Mouse (Mus musculus): ENCODE data around the gene Pcdh15. TPM values are rescaled to one million over a fixed set of nuclear protein-coding genes. Genes with fewer than 3 reads are reported as not detected.

Gene Pcdh15
- polyA plus RNA-seq, 1 experiment from 2014 or later, result 0.41 TPM

GRCm38 (mm10) chr10:73947799-73948198, 848.7 kb downstream of the Pcdh15 start:
- in situ Hi-C loops (cut with MboI; ENCODE audit: low pct_unique_long_range_greater_than_20kb), result no loop called here
- H3K27me3 ChIP-seq, result no peaks in the 10 kb centered on the region
- ChIA-PET POLR2A (no interaction called here), CTCF (no interaction called here)
- DNase-seq (ENCODE audit: low read depth, low spot score), result no peak
- no peak for TF ChIP-seq CTCF (IDR thresholded peaks at IDR 0.05)
- ATAC-seq, result no peak

- CTCF ChIA-PET, result no interaction called here
- in situ Hi-C loops (cut with MboI; ENCODE audit: low pct_unique_long_range_greater_than_20kb), result no loop called here
- TF ChIP-seq CTCF (IDR thresholded peaks at IDR 0.05), result no peak
- H3K27me3 ChIP-seq, result no peaks in the 10 kb centered on the region
- POLR2A ChIA-PET, result no interaction called here
- ATAC-seq (no peak), DNase-seq (ENCODE audit: low read depth, low spot score) (no peak)
Observed at GRCm38 (mm10) chr10:73953362-73953761, 854.2 kb downstream of the Pcdh15 start.

- no peak for TF ChIP-seq CTCF (IDR thresholded peaks at IDR 0.05)
- in situ Hi-C loops (cut with MboI; ENCODE audit: low pct_unique_long_range_greater_than_20kb), result no loop called here
- H3K27me3 ChIP-seq, result no peaks in the 10 kb centered on the region
- ChIA-PET CTCF (no interaction called here), POLR2A (no interaction called here)
- no peak for DNase-seq (ENCODE audit: low read depth, low spot score)
- no peak for ATAC-seq
Observed at GRCm38 (mm10) chr10:73984057-73984456, 884.9 kb downstream of the Pcdh15 start.

GRCm38 (mm10) chr10:74008836-74009235, 909.7 kb downstream of the Pcdh15 start:
- TF ChIP-seq CTCF (IDR thresholded peaks at IDR 0.05), result no peak
- no peaks in the 10 kb centered on the region for H3K27me3 ChIP-seq
- CTCF ChIA-PET, result no interaction called here
- POLR2A ChIA-PET, result no interaction called here
- in situ Hi-C loops (cut with MboI; ENCODE audit: low pct_unique_long_range_greater_than_20kb), result no loop called here
- DNase-seq (ENCODE audit: low read depth, low spot score) (no peak), ATAC-seq (no peak)

GRCm38 (mm10) chr10:74023091-74023490, 923.9 kb downstream of the Pcdh15 start:
- CTCF ChIA-PET, result no interaction called here
- in situ Hi-C loops (cut with MboI; ENCODE audit: low pct_unique_long_range_greater_than_20kb), result no loop called here
- TF ChIP-seq CTCF (IDR thresholded peaks at IDR 0.05), result no peak
- DNase-seq (ENCODE audit: low read depth, low spot score), result no peak
- POLR2A ChIA-PET, result no interaction called here
- H3K27me3 ChIP-seq, result no peaks in the 10 kb centered on the region
- ATAC-seq, result no peak

GRCm38 (mm10) chr10:74053059-74053458, 953.9 kb downstream of the Pcdh15 start:
- no peak for TF ChIP-seq CTCF (IDR thresholded peaks at IDR 0.05)
- no peaks in the 10 kb centered on the region for H3K27me3 ChIP-seq
- in situ Hi-C loops (cut with MboI; ENCODE audit: low pct_unique_long_range_greater_than_20kb), result no loop called here
- DNase-seq (ENCODE audit: low read depth, low spot score), result no peak
- ATAC-seq, result no peak
- CTCF ChIA-PET, result no interaction called here
- POLR2A ChIA-PET, result no interaction called here

- POLR2A ChIA-PET, result no interaction called here
Observed at GRCm38 (mm10) chr10:74086653-74087052, 987.5 kb downstream of the Pcdh15 start.

GRCm38 (mm10) chr10:74098296-74098695, 999.2 kb downstream of the Pcdh15 start:
- H3K27me3 ChIP-seq, result no peaks in the 10 kb centered on the region
- DNase-seq (ENCODE audit: low read depth, low spot score) (no peak), ATAC-seq (no peak)
- TF ChIP-seq CTCF (IDR thresholded peaks at IDR 0.05), result no peak
- POLR2A ChIA-PET, result no interaction called here
- in situ Hi-C loops (cut with MboI; ENCODE audit: low pct_unique_long_range_greater_than_20kb), result no loop called here
- CTCF ChIA-PET, result no interaction called here

More at GRCm38 (mm10) chr10:74086653-74087052, 987.5 kb downstream of the Pcdh15 start:
- no peaks in the 10 kb centered on the region for H3K27me3 ChIP-seq
- DNase-seq (ENCODE audit: low read depth, low spot score) (no peak), ATAC-seq (no peak)
- in situ Hi-C loops (cut with MboI; ENCODE audit: low pct_unique_long_range_greater_than_20kb), result no loop called here
- CTCF ChIA-PET, result no interaction called here
- TF ChIP-seq CTCF (IDR thresholded peaks at IDR 0.05), result no peak

GRCm38 (mm10) chr10:74114107-74114506, 1015.0 kb downstream of the Pcdh15 start:
- POLR2A ChIA-PET, result no interaction called here
- in situ Hi-C loops (cut with MboI; ENCODE audit: low pct_unique_long_range_greater_than_20kb), result no loop called here
- CTCF ChIA-PET, result no interaction called here
- no peaks in the 10 kb centered on the region for H3K27me3 ChIP-seq
- DNase-seq (ENCODE audit: low read depth, low spot score), result no peak
- ATAC-seq, result no peak
- no peak for TF ChIP-seq CTCF (IDR thresholded peaks at IDR 0.05)

GRCm38 (mm10) chr10:74116817-74117216, 1017.7 kb downstream of the Pcdh15 start:
- no peaks in the 10 kb centered on the region for H3K27me3 ChIP-seq
- no peak for TF ChIP-seq CTCF (IDR thresholded peaks at IDR 0.05)
- in situ Hi-C loops (cut with MboI; ENCODE audit: low pct_unique_long_range_greater_than_20kb), result no loop called here
- no peak for DNase-seq (ENCODE audit: low read depth, low spot score)
- ChIA-PET CTCF (no interaction called here), POLR2A (no interaction called here)
- no peak for ATAC-seq

GRCm38 (mm10) chr10:74123421-74123820, 1024.3 kb downstream of the Pcdh15 start:
- DNase-seq (ENCODE audit: low read depth, low spot score), result no peak
- in situ Hi-C loops (cut with MboI; ENCODE audit: low pct_unique_long_range_greater_than_20kb), result no loop called here
- no peak for ATAC-seq
- POLR2A ChIA-PET, result no interaction called here
- peaks cover 5% of the 10 kb centered on the region for H3K27me3 ChIP-seq
- TF ChIP-seq CTCF (IDR thresholded peaks at IDR 0.05), result no peak
- CTCF ChIA-PET, result no interaction called here

- H3K27me3 ChIP-seq, result peaks cover 9% of the 10 kb centered on the region
Observed at GRCm38 (mm10) chr10:74129192-74129591, 1030.0 kb downstream of the Pcdh15 start.

More at GRCm38 (mm10) chr10:74129192-74129591, 1030.0 kb downstream of the Pcdh15 start:
- DNase-seq (ENCODE audit: low read depth, low spot score) (no peak), ATAC-seq (no peak)
- ChIA-PET CTCF (interaction anchor here (0.8 to 1.3 kb wide), 2 partner anchors 17 to 31 kb away, joined by 3 to 4 read pairs; no protein-coding TSS in a partner anchor), POLR2A (no interaction called here)
- TF ChIP-seq CTCF (IDR thresholded peaks at IDR 0.05), result no peak
- in situ Hi-C loops (cut with MboI; ENCODE audit: low pct_unique_long_range_greater_than_20kb), result no loop called here
